Mouse (Mus musculus) layer of hippocampus, postnatal 10 days (tissue): Measurements from ENCODE around the gene Rras2. TPM values are rescaled to one million over a fixed set of nuclear protein-coding genes. Genes with fewer than 3 reads are reported as not detected.

Experiments
- DNase-seq, 2 experiments: peaks; one replicate each; pipeline ENCODE4 v3.0.0; 2021; ENCODE audit warnings: low spot score in 2 of 2
- total RNA-seq, 2 experiments: library from RNA; stranded (reverse); gene quantifications; 2 replicates each; pipeline ENCODE4 v1.2.3; 2021

The Rras2 gene
- total RNA-seq, 2 experiments from 2014 or later, result 65.5 to 70.8 TPM

- peak; percentile 57 to 61 for DNase-seq
These were observed 80.3 kb downstream of the Rras2 start for GRCm38 (mm10) chr7:114037237-114037636.

- DNase-seq, result peak in 1 of 2 experiments; percentile 56
These were observed 88.0 kb downstream of the Rras2 start for GRCm38 (mm10) chr7:114029596-114029995.

GRCm38 (mm10) chr7:114028828-114029227 is 88.8 kb downstream of the Rras2 start:
- no peak for DNase-seq

GRCm38 (mm10) chr7:114027406-114027805 is 90.2 kb downstream of the Rras2 start:
- no peak for DNase-seq

GRCm38 (mm10) chr7:114026923-114027322 is 90.7 kb downstream of the Rras2 start:
- DNase-seq, result no peak

- peak; percentile 82 to 89 for DNase-seq
These were observed 96.9 kb downstream of the Rras2 start for GRCm38 (mm10) chr7:114020704-114021093.

- DNase-seq, result peak in 1 of 2 experiments; percentile 45
These were observed 97.4 kb downstream of the Rras2 start for GRCm38 (mm10) chr7:114020057-114020703.

- DNase-seq, result no peak
These were observed 98.7 kb downstream of the Rras2 start for GRCm38 (mm10) chr7:114018861-114019260.

GRCm38 (mm10) chr7:114016001-114016949 is 101.3 kb downstream of the Rras2 start:
- DNase-seq, result no peak

GRCm38 (mm10) chr7:114011726-114012443 is 105.7 kb downstream of the Rras2 start:
- no peak for DNase-seq

GRCm38 (mm10) chr7:114007565-114007964 is 110.0 kb downstream of the Rras2 start:
- peak in 1 of 2 experiments; percentile 40 for DNase-seq

GRCm38 (mm10) chr7:114006456-114006855 is 111.1 kb downstream of the Rras2 start:
- DNase-seq, result no peak

GRCm38 (mm10) chr7:114005499-114005898 is 112.1 kb downstream of the Rras2 start:
- DNase-seq, result no peak

- no peak for DNase-seq
These were observed 113.4 kb downstream of the Rras2 start for GRCm38 (mm10) chr7:114004171-114004570.

GRCm38 (mm10) chr7:113997675-113998354 is 119.8 kb downstream of the Rras2 start:
- DNase-seq, result no peak

Other genes with a start within 250 kb of the Rras2 start
- 10 to 100 TPM; 69.2 to 70.5 TPM for gene Copb1, start 136.9 kb upstream of the Rras2 start, total RNA-seq
- 100 to 1,000 TPM; 142 to 143 TPM for gene Psma1, start 158.3 kb upstream of the Rras2 start, total RNA-seq